Mouse (Mus musculus) forebrain, postnatal 0 days (tissue): ENCODE measurements around the gene Brca2. TPM values are rescaled to one million over a fixed set of nuclear protein-coding genes. Genes with fewer than 3 reads are reported as not detected.

Source experiments
- ATAC-seq: fragments of 200-750 bp; cut with Nextera tagmentation; 2 replicates; pipeline ENCODE4 v1.8.0; 2017; ENCODE audit warnings: mild to moderate bottlenecking, moderate library complexity
- DNase-seq: peaks from one replicate; pipeline ENCODE4 v3.0.0-alpha.2; 2015
- H3K27ac ChIP-seq: fragments of 300-500 bp; sonication (generic); 2 replicates; pipeline ENCODE4 v1.5.1; 2014; ENCODE audit warnings: low read depth, mild to moderate bottlenecking, antibody characterized with exemption, low read length, moderate library complexity, mixed read lengths
- H3K27me3 ChIP-seq: fragments of 300-500 bp; sonication (generic); 2 replicates; pipeline ENCODE4 v1.6.1; 2014; ENCODE audit warnings: mild to moderate bottlenecking, low read length, mixed read lengths; ENCODE audit not compliant: insufficient read depth
- H3K36me3 ChIP-seq: fragments of 300-500 bp; sonication (generic); 2 replicates; pipeline ENCODE4 v1.6.1; 2014; ENCODE audit warnings: mild to moderate bottlenecking, moderate library complexity; ENCODE audit not compliant: insufficient read depth
- H3K4me1 ChIP-seq: fragments of 300-500 bp; sonication (generic); 2 replicates; pipeline ENCODE4 v1.6.1; 2014; ENCODE audit warnings: antibody characterized with exemption; ENCODE audit not compliant: insufficient read depth
- H3K4me2 ChIP-seq: fragments of 300-500 bp; sonication (generic); 2 replicates; pipeline ENCODE4 v1.6.1; 2014; ENCODE audit warnings: low read depth, mild to moderate bottlenecking, moderate library complexity
- H3K4me3 ChIP-seq: fragments of 300-500 bp; sonication (generic); 2 replicates; pipeline ENCODE4 v1.5.1; 2014; ENCODE audit warnings: low read depth, low read length, mixed read lengths
- H3K9ac ChIP-seq: fragments of 300-500 bp; sonication (generic); 2 replicates; pipeline ENCODE4 v1.6.1; 2014; ENCODE audit warnings: mild to moderate bottlenecking
- H3K9me3 ChIP-seq: fragments of 300-500 bp; sonication (generic); 2 replicates; pipeline ENCODE4 v1.6.1; 2016; ENCODE audit warnings: low read length
- CTCF ChIP-seq: sonication (generic); IDR thresholded peaks from 2 replicates; pipeline ENCODE4 v1.5.1; 2016; ENCODE audit warnings: antibody characterized with exemption, control low read depth, low read depth
- WGBS: fragments of 180-500 bp; shearing (Covaris S2); extraction: QIAGEN DNeasy Blood & Tissue Kit; methylation state at CpG from one replicate; pipeline ENCODE4 v1.1.7; 2014; 5-methylcytosine and 5-hydroxymethylcytosine counted together
- polyA plus RNA-seq: library from polyadenylated mRNA; unstranded; fragments of >200 nt; fragmentation: Nextera tagmentation; extraction: Ambion mirVana; gene quantifications from 2 replicates; pipeline ENCODE4 v1.2.1, GENCODE M21; 2015
- total RNA-seq: library from RNA; depleted of rRNA; stranded (reverse); fragments of >200 nt; gene quantifications from 2 replicates; pipeline ENCODE4 v1.2.3, GENCODE M21; 2014

Gene Brca2
- total and polyA plus RNA-seq, 2 experiments from 2014 or later: 9.7 to 9.8 TPM

- WGBS: 50% methylated on average over 6 of the region's 6 CpGs
These were observed 26.6 kb upstream of the Brca2 start for GRCm38 (mm10) chr5:150495792-150496191.

GRCm38 (mm10) chr5:150510451-150511225 is 11.8 kb upstream of the Brca2 start:
- WGBS: 85% methylated on average over 6 of the region's 6 CpGs
- Histone ChIP-seq H3K4me3 (no peak overlapping the region), H3K9me3 (no peaks in the 10 kb centered on the region), H3K27ac (no peak overlapping the region), H3K4me1 (no peaks in the 10 kb centered on the region), H3K4me2 (no peak overlapping the region), H3K9ac (no peak overlapping the region), H3K36me3 (no peaks in the 10 kb centered on the region), H3K27me3 (no peaks in the 10 kb centered on the region)
- no peak for TF ChIP-seq CTCF
- ATAC-seq (no peak), DNase-seq (no peak)

More at GRCm38 (mm10) chr5:150495792-150496191, 26.6 kb upstream of the Brca2 start:
- peaks cover 35% of the 10 kb centered on the region for H3K36me3 ChIP-seq
- no peak overlapping the region for H3K4me2 ChIP-seq
- no peak overlapping the region for H3K9ac ChIP-seq
- peak; percentile 13 for DNase-seq
- no peak overlapping the region for H3K27ac ChIP-seq
- peak; percentile 62 for TF ChIP-seq CTCF
- H3K4me1 ChIP-seq: no peaks in the 10 kb centered on the region
- no peaks in the 10 kb centered on the region for H3K27me3 ChIP-seq
- no peak overlapping the region for H3K4me3 ChIP-seq
- ATAC-seq: no peak
- no peaks in the 10 kb centered on the region for H3K9me3 ChIP-seq

GRCm38 (mm10) chr5:150513264-150513663 is 9.2 kb upstream of the Brca2 start:
- Histone ChIP-seq H3K4me1 (no peaks in the 10 kb centered on the region), H3K4me3 (no peak overlapping the region), H3K27me3 (no peaks in the 10 kb centered on the region), H3K36me3 (no peaks in the 10 kb centered on the region), H3K27ac (no peak overlapping the region), H3K4me2 (no peak overlapping the region), H3K9me3 (no peaks in the 10 kb centered on the region), H3K9ac (no peak overlapping the region)
- no peak for DNase-seq
- WGBS: 81% methylated on average over 4 of the region's 4 CpGs
- TF ChIP-seq CTCF: no peak; the same call in 1 of the 2 replicates
- no peak for ATAC-seq

DNA sequence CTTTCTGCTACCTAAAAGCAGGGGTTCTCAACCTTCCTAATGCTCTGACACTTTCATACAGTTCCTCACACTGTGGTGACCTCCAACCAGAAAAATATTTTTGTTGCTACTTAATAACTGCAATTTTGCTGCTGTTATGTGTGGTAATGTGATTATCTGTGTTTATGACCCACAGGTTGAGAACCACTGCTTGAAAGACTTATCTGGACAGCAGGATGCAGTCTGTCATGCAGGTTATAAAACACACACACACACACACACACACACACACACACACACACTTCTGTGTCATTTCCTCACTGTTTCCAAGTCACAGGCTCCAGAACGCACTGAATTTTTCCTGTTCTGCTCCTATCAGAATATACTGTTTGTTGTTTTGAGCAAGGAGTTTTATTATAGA is 8.4 kb upstream of the Brca2 start:
- ATAC-seq: no peak
- DNase-seq: no peak

GRCm38 (mm10) chr5:150518064-150518463 is 4.4 kb upstream of the Brca2 start, which contains the start of gene Zar1l:
Zar1l (minus strand) TSS chr5:150518164.
- ATAC-seq: no peak
- no peak within 1 kb of the TSS for H3K27ac ChIP-seq
- DNase-seq: no peak
- 36% methylated on average over 4 of the region's 4 CpGs for WGBS
- H3K36me3 ChIP-seq: no peaks in the 10 kb centered on the region
- H3K9ac ChIP-seq: no peak within 1 kb of the TSS
- H3K4me1 ChIP-seq: peaks cover 6% of the 10 kb centered on the region; the same call in 1 of the 2 replicates
- H3K4me2 ChIP-seq: no peak within 1 kb of the TSS
- H3K9me3 ChIP-seq: no peaks in the 10 kb centered on the region
- TF ChIP-seq CTCF: no peak
- no peak within 1 kb of the TSS for H3K4me3 ChIP-seq
- H3K27me3 ChIP-seq: no peaks in the 10 kb centered on the region

More for the DNA sequence above, 8.4 kb upstream of the Brca2 start:
- no peak for TF ChIP-seq CTCF
- Histone ChIP-seq H3K9ac (no peak overlapping the region), H3K36me3 (no peaks in the 10 kb centered on the region), H3K4me2 (no peak overlapping the region), H3K4me3 (no peak overlapping the region), H3K27ac (no peak overlapping the region), H3K4me1 (no peaks in the 10 kb centered on the region), H3K27me3 (no peaks in the 10 kb centered on the region), H3K9me3 (no peaks in the 10 kb centered on the region)
- WGBS: 82% methylated on average over 1 of the region's 1 CpGs

GRCm38 (mm10) chr5:150519551-150519950 is 2.9 kb upstream of the Brca2 start:
- H3K4me2 ChIP-seq: no peak overlapping the region
- no peak overlapping the region for H3K27ac ChIP-seq
- H3K27me3 ChIP-seq: no peaks in the 10 kb centered on the region
- no peaks in the 10 kb centered on the region for H3K36me3 ChIP-seq
- ATAC-seq (no peak), DNase-seq (no peak)
- no peaks in the 10 kb centered on the region for H3K9me3 ChIP-seq
- 89% methylated on average over 1 of the region's 1 CpGs for WGBS
- H3K4me1 ChIP-seq: peaks cover 6% of the 10 kb centered on the region; the same call in 1 of the 2 replicates
- no peak overlapping the region for H3K4me3 ChIP-seq
- H3K9ac ChIP-seq: no peak overlapping the region
- 0 out of 2 replicates have a peak, but pooled peaks have one; percentile 15 for TF ChIP-seq CTCF

GRCm38 (mm10) chr5:150522867-150523234 is 421 bp downstream of the Brca2 start:
- 6% methylated on average over 11 of the region's 11 CpGs for WGBS
- H3K27ac ChIP-seq: peak overlapping the region; percentile 62
- no peak for TF ChIP-seq CTCF
- peak overlapping the region; percentile 70 for H3K9ac ChIP-seq
- ATAC-seq: no peak
- no peaks in the 10 kb centered on the region for H3K36me3 ChIP-seq
- no peaks in the 10 kb centered on the region for H3K27me3 ChIP-seq
- DNase-seq: no peak
- H3K4me3 ChIP-seq: peak overlapping the region; percentile 72
- H3K4me1 ChIP-seq: peaks cover 6% of the 10 kb centered on the region; the same call in 1 of the 2 replicates
- H3K4me2 ChIP-seq: peak overlapping the region; percentile 66
- no peaks in the 10 kb centered on the region for H3K9me3 ChIP-seq
